Mouse (Mus musculus) bone marrow, adult 2 months (tissue): ENCODE data around the gene Erg.

Experiments used
- CTCF ChIP-seq: fragments of 200-500 bp; IDR thresholded peaks from 2 replicates; pipeline ENCODE4 v1.5.1; 2011; ENCODE audit warnings: low read length, control low read depth; ENCODE audit not compliant: control insufficient read depth, insufficient read depth
- POLR2A ChIP-seq: fragments of 200-500 bp; IDR thresholded peaks from 2 replicates; pipeline ENCODE4 v1.6.1; 2011; ENCODE audit warnings: low read depth, mild to moderate bottlenecking, control low read depth, low read length, borderline replicate concordance; ENCODE audit not compliant: control insufficient read depth

DNA sequence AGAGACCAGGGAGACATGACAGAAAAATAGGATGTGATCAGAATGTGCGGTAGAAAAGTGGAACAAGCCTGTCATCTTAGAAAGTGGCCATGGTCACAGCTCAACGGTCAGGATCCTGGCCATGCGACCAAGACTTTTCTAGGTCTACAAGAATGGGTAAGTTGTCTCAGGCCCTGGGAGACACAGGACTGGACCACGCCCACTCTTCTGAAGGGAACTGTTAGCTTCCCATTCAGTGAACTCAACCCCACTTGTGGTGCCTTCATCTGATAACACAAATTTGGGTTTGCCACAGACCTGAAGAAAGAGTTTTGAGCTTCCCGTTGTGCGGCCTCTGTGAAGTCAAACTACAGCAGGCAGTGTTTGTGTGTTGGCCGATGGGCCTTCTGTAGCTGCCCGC is 152.0 kb downstream of the Erg start:
- TF ChIP-seq POLR2A (no peak), CTCF (no peak)
